Mouse (Mus musculus): Measurements from ENCODE around the gene Kras. TPM values are rescaled to one million over a fixed set of nuclear protein-coding genes. Genes with fewer than 3 reads are reported as not detected.
A peak's percentile ranks its signal among the peaks of the same experiment; 100 is the strongest.

Gene Kras
- 27.2 and 54.3 TPM in 2 replicates for polyA plus RNA-seq (2012; ENCODE audit: insufficient read depth, low replicate concordance)

GRCm38 (mm10) chr6:145250185-145250791 lies at the start of gene Kras:
Gene Kras (minus strand): TSS chr6:145250239.
- Histone ChIP-seq H3K4me3 (replicated peaks) (peak within 1 kb of the TSS; percentile 98), H3K4me1 (peaks cover 67% of the 10 kb centered on the region), H3K36me3 (replicated peaks; ENCODE audit: low read length) (peaks cover 24% of the 10 kb centered on the region), H3K27me3 (replicated peaks) (no peaks in the 10 kb centered on the region), H3K9me3 (no peaks in the 10 kb centered on the region)
- no peak for TF ChIP-seq GATA1 (IDR thresholded peaks at IDR 0.05; ENCODE audit: borderline replicate concordance, low read length)
- TF ChIP-seq FLI1 (IDR thresholded peaks at IDR 0.05; ENCODE audit: low read length): no peak

- Histone ChIP-seq H3K4me3 (replicated peaks) (no peak overlapping the region), H3K4me1 (peaks cover 84% of the 10 kb centered on the region), H3K9me3 (no peaks in the 10 kb centered on the region), H3K27me3 (replicated peaks) (no peaks in the 10 kb centered on the region), H3K36me3 (replicated peaks; ENCODE audit: low read length) (peaks cover 10% of the 10 kb centered on the region)
- TF ChIP-seq FLI1 (IDR thresholded peaks at IDR 0.05; ENCODE audit: low read length) (no peak), GATA1 (IDR thresholded peaks at IDR 0.05; ENCODE audit: borderline replicate concordance, low read length) (no peak)
Observed at GRCm38 (mm10) chr6:145297626-145298025, 47.6 kb upstream of the Kras start.

- TF ChIP-seq FLI1 (IDR thresholded peaks at IDR 0.05; ENCODE audit: low read length) (no peak), GATA1 (IDR thresholded peaks at IDR 0.05; ENCODE audit: borderline replicate concordance, low read length) (no peak)
- no peaks in the 10 kb centered on the region for H3K9me3 ChIP-seq
- peaks cover 8% of the 10 kb centered on the region for H3K36me3 ChIP-seq (replicated peaks; ENCODE audit: low read length)
- peaks cover 83% of the 10 kb centered on the region for H3K4me1 ChIP-seq
- no peak overlapping the region for H3K4me3 ChIP-seq (replicated peaks)
- H3K27me3 ChIP-seq (replicated peaks): no peaks in the 10 kb centered on the region
Observed at GRCm38 (mm10) chr6:145296979-145297378, 46.9 kb upstream of the Kras start.

- Histone ChIP-seq H3K4me3 (replicated peaks) (no peak overlapping the region), H3K4me1 (peaks cover 90% of the 10 kb centered on the region), H3K36me3 (replicated peaks; ENCODE audit: low read length) (no peaks in the 10 kb centered on the region), H3K27me3 (replicated peaks) (no peaks in the 10 kb centered on the region), H3K9me3 (no peaks in the 10 kb centered on the region)
- TF ChIP-seq FLI1 (IDR thresholded peaks at IDR 0.05; ENCODE audit: low read length) (no peak), GATA1 (IDR thresholded peaks at IDR 0.05; ENCODE audit: borderline replicate concordance, low read length) (no peak)
Observed at GRCm38 (mm10) chr6:145295171-145295570, 45.1 kb upstream of the Kras start.

- no peaks in the 10 kb centered on the region for H3K9me3 ChIP-seq
- peaks cover 84% of the 10 kb centered on the region for H3K4me1 ChIP-seq
- no peaks in the 10 kb centered on the region for H3K36me3 ChIP-seq (replicated peaks; ENCODE audit: low read length)
- H3K27me3 ChIP-seq (replicated peaks): no peaks in the 10 kb centered on the region
- TF ChIP-seq FLI1 (IDR thresholded peaks at IDR 0.05; ENCODE audit: low read length): no peak
- TF ChIP-seq GATA1 (IDR thresholded peaks at IDR 0.05; ENCODE audit: borderline replicate concordance, low read length): no peak
- H3K4me3 ChIP-seq (replicated peaks): no peak overlapping the region
Observed at GRCm38 (mm10) chr6:145293156-145293555, 43.1 kb upstream of the Kras start.

GRCm38 (mm10) chr6:145291383-145292289 lies 41.6 kb upstream of the Kras start:
- Histone ChIP-seq H3K9me3 (peaks cover 6% of the 10 kb centered on the region), H3K36me3 (replicated peaks; ENCODE audit: low read length) (peaks cover 5% of the 10 kb centered on the region), H3K4me3 (replicated peaks) (peak overlapping the region; percentile 64), H3K4me1 (peaks cover 82% of the 10 kb centered on the region), H3K27me3 (replicated peaks) (no peaks in the 10 kb centered on the region)
- TF ChIP-seq GATA1 (IDR thresholded peaks at IDR 0.05; ENCODE audit: borderline replicate concordance, low read length) (no peak), FLI1 (IDR thresholded peaks at IDR 0.05; ENCODE audit: low read length) (no peak)

- no peak overlapping the region for H3K4me3 ChIP-seq (replicated peaks)
- peaks cover 8% of the 10 kb centered on the region for H3K36me3 ChIP-seq (replicated peaks; ENCODE audit: low read length)
- TF ChIP-seq GATA1 (IDR thresholded peaks at IDR 0.05; ENCODE audit: borderline replicate concordance, low read length): no peak
- no peak for TF ChIP-seq FLI1 (IDR thresholded peaks at IDR 0.05; ENCODE audit: low read length)
- peaks cover 8% of the 10 kb centered on the region for H3K9me3 ChIP-seq
- peaks cover 60% of the 10 kb centered on the region for H3K4me1 ChIP-seq
- no peaks in the 10 kb centered on the region for H3K27me3 ChIP-seq (replicated peaks)
Observed at GRCm38 (mm10) chr6:145285656-145286055, 35.6 kb upstream of the Kras start.

GRCm38 (mm10) chr6:145284286-145284685 lies 34.2 kb upstream of the Kras start:
- no peak overlapping the region for H3K4me3 ChIP-seq (replicated peaks)
- H3K36me3 ChIP-seq (replicated peaks; ENCODE audit: low read length): peaks cover 8% of the 10 kb centered on the region
- TF ChIP-seq FLI1 (IDR thresholded peaks at IDR 0.05; ENCODE audit: low read length) (no peak), GATA1 (IDR thresholded peaks at IDR 0.05; ENCODE audit: borderline replicate concordance, low read length) (no peak)
- H3K27me3 ChIP-seq (replicated peaks): no peaks in the 10 kb centered on the region
- peaks cover 8% of the 10 kb centered on the region for H3K9me3 ChIP-seq
- H3K4me1 ChIP-seq: peaks cover 57% of the 10 kb centered on the region

- no peaks in the 10 kb centered on the region for H3K9me3 ChIP-seq
- H3K4me3 ChIP-seq (replicated peaks): peak overlapping the region; percentile 88
- TF ChIP-seq GATA1 (IDR thresholded peaks at IDR 0.05; ENCODE audit: borderline replicate concordance, low read length): no peak
- no peak for TF ChIP-seq FLI1 (IDR thresholded peaks at IDR 0.05; ENCODE audit: low read length)
- H3K4me1 ChIP-seq: peaks cover 78% of the 10 kb centered on the region
- H3K36me3 ChIP-seq (replicated peaks; ENCODE audit: low read length): no peaks in the 10 kb centered on the region
- no peaks in the 10 kb centered on the region for H3K27me3 ChIP-seq (replicated peaks)
Observed at GRCm38 (mm10) chr6:145277138-145277763, 27.2 kb upstream of the Kras start.

Measured in megakaryocyte, embryonic 14.5 days (primary cell).